14 mouse cellular contexts compared by ENCODE assay signal in genomic region chr6:72586701-72587100, GRCm38 (mm10).
"Had no signal": no experiment of that assay in that cellular context is flagged by ENCODE, and none has a peak within 500 bp of the region (broad histone marks: within the 10 kb centered on the region; RNA-seq: fewer than 3 reads in every experiment).

No protein-coding gene starts in this region.

- H3K4me3 ChIP-seq: lung, embryonic 15.5 days; megakaryocyte, embryonic 14.5 days; midbrain, embryonic 13.5 days; midbrain, embryonic 15.5 days; neural tube, embryonic 12.5 days; stomach, embryonic 15.5 days had no signal

- DNase-seq: lung, adult 2 months; lung, postnatal 14 days; lung, postnatal 36 days; right cerebral cortex, postnatal 14 days; thymus, adult 18-20 months; thymus, postnatal 14 days; thymus, postnatal 36 days had no signal

- H3K27ac ChIP-seq: lung, embryonic 15.5 days; macrophage; midbrain, embryonic 13.5 days; midbrain, embryonic 15.5 days; neural tube, embryonic 12.5 days; stomach, embryonic 15.5 days had no signal

- H3K4me1 ChIP-seq: lung, embryonic 15.5 days; midbrain, embryonic 13.5 days; midbrain, embryonic 15.5 days; neural tube, embryonic 12.5 days; stomach, embryonic 15.5 days had no signal
